Mouse (Mus musculus) megakaryocyte, embryonic 14.5 days (primary cell): ENCODE results near the gene Nolc1. TPM values are rescaled to one million over a fixed set of nuclear protein-coding genes. Genes with fewer than 3 reads are reported as not detected.
A peak's percentile ranks its signal among the peaks of the same experiment; 100 is the strongest.

Source experiments
- H3K27me3 ChIP-seq: replicated peaks from 2 replicates; pipeline ENCODE3; 2012; ENCODE audit warnings: inconsistent platforms
- H3K36me3 ChIP-seq: replicated peaks from 2 replicates; pipeline ENCODE3; 2012; ENCODE audit warnings: low read length, inconsistent platforms, mixed read lengths
- H3K4me1 ChIP-seq: 2 replicates; pipeline ENCODE4 v1.6.1; 2012; ENCODE audit warnings: inconsistent platforms
- H3K4me3 ChIP-seq: replicated peaks from 2 replicates; pipeline ENCODE3; 2012; ENCODE audit warnings: moderate library complexity, mild to moderate bottlenecking, inconsistent platforms
- H3K9me3 ChIP-seq: 2 replicates; pipeline ENCODE4 v1.6.1; 2012; ENCODE audit warnings: inconsistent platforms
- FLI1 ChIP-seq: IDR thresholded peaks from 2 replicates; pipeline ENCODE4 v1.6.1; 2012; ENCODE audit warnings: low read length, inconsistent platforms, mixed read lengths
- GATA1 ChIP-seq: IDR thresholded peaks from 3 replicates; pipeline ENCODE4 v1.6.1; 2012; ENCODE audit warnings: mixed read lengths, low read length, inconsistent platforms, borderline replicate concordance
- polyA plus RNA-seq: library from polyadenylated mRNA; stranded (reverse); fragments of >175 nt; gene quantifications from 2 replicates; pipeline ENCODE4 v1.2.3, GENCODE M21; 2012; ENCODE audit warnings: low replicate concordance; ENCODE audit not compliant: insufficient read depth

Gene Nolc1
- polyA plus RNA-seq, 1 experiment = 44.5 TPM

DNA sequence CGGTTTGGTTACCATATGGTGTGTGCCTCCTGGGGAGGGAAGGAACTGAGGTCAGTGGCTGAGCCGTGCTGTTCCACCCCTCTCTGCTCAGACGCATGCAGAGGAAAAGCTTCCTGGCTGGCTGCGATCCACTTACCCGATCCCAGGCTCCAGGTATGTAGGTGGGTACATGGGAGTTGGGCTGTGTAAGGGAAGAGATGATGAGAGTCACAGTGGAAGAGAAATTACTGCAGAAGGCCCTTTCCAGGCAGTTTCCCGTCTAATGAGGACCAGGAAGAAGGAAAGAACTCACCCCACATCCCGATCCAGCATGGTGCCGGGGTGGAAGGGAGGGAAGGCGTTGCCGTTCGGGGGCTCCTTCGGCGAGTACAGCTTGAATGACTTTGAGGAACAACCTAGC is 39.7 kb upstream of the Nolc1 start:
- no peaks in the 10 kb centered on the region for H3K27me3 ChIP-seq
- H3K36me3 ChIP-seq = peaks cover 63% of the 10 kb centered on the region
- peaks cover 73% of the 10 kb centered on the region for H3K4me1 ChIP-seq
- H3K4me3 ChIP-seq = no peak overlapping the region
- no peaks in the 10 kb centered on the region for H3K9me3 ChIP-seq
- TF ChIP-seq GATA1 (no peak), FLI1 (no peak)

DNA sequence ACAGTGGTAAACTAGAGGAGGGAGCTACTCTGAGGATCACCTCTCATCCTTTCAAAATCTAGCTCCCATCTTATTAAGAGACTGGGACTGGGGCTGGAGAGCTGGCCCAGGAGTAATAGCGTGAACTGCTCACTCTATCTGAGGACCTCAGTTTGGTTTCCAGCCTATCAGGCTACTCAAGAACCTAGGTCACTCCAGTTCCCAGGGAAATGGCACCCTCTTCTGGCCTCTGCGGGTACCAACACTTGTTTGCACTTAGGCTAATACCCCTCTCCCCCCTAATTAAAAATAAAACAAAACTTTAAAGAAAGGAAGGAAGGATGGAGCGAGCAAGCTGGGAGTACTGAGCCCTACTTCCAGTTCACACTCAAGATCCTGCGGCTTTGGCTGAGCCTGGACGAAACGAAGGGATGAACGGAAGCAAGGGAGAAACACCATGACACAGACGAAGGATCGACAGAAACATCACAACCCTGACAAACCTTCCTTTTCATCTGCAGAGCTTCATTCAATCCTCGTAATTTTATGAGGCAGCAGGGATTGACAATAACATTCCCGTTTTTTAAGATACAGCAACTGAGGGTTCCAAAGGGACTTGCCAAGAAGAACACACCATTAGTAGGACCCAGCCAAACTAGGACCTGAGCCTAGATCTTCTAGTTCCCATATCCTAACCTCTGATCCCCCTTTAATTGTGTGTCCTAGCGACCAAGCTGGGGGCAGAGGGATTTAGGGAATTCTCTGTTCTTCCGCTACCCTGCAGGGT is 39.0 kb upstream of the Nolc1 start:
- H3K27me3 ChIP-seq = no peaks in the 10 kb centered on the region
- no peak for TF ChIP-seq FLI1
- TF ChIP-seq GATA1 = no peak
- peak overlapping the region; percentile 95 for H3K4me3 ChIP-seq
- no peaks in the 10 kb centered on the region for H3K9me3 ChIP-seq
- H3K36me3 ChIP-seq = peaks cover 62% of the 10 kb centered on the region
- peaks cover 78% of the 10 kb centered on the region for H3K4me1 ChIP-seq

DNA sequence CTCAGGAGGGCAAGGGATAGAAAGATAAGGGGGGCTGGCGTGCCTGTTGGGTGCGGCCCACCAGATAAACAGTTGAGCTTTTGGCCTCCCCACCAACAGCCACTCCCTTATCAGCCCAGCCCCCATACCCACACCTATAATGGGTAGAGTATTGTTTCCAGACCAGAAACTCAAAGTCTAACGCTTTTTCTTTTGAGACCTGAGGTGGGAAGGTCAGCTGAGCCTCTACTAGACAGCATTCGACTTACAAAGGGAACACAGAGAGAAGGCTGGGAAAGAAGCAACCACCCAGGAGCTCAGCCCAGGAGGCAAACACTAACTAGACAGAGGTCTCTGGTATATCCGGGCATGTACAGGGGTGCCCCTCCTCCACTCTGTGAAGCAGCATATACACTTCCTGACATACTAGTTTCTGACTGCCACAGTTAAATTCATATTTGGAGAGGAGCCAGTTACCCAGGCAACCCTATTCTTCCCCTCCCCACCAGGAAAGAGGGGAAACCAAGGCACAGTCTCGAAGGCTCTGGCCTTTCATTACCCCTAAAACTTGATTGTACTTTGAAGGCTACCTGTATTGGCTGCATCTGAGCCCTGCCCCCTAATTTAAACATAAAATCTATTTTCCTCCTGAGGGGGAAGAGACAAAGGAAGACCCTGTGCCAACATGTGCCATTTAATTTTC is 38.3 kb upstream of the Nolc1 start:
- Histone ChIP-seq H3K36me3 (peaks cover 55% of the 10 kb centered on the region), H3K27me3 (no peaks in the 10 kb centered on the region), H3K4me1 (peaks cover 78% of the 10 kb centered on the region), H3K4me3 (peak overlapping the region; percentile 95), H3K9me3 (no peaks in the 10 kb centered on the region)
- TF ChIP-seq FLI1 = no peak
- TF ChIP-seq GATA1 = no peak

DNA sequence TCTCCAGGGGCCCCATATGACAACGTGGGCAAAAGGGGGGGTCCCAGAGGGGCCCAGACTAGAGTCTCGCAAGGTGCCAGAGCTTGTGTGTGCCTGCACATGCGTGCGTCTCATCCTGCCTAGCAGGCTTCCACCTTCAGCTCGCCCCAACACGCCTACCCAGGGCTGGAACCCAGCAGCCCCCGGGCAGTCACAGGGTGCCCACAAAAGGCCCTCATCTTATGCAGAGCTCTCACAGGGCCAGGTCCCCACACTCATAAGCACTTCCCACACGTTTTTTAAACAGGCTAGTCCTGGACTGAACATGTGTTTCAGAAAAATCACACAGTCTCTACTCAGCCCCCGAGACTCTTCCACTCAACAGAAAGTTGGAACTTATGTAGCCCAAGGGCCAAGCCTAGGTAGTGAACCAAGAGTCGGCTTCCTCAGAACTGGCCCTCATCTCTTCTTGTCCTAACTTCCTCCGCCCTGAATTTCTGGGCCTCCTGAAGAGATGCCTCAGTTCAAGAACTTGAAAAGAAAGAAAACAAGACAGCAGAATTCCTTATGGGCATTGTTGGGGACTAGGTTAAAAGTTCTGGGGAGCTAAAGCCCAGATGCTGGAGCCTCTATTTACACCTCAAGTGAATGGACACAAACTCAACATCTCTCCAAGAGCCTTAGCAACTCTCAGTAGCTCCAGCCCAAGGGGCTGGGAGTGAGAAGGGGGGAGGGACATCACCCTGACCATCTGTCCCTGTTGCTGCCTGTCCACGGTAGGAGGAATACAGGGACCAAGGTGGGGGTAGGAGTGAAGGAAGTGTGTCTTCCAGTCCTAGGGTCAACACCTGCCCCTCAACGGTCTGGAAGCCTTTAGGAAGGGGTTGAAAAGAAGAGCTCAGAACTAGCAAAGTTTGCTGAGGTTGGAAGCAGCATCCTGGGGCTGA is 37.5 kb upstream of the Nolc1 start:
- Histone ChIP-seq H3K36me3 (peaks cover 47% of the 10 kb centered on the region), H3K4me3 (peak overlapping the region; percentile 95), H3K9me3 (no peaks in the 10 kb centered on the region), H3K4me1 (peaks cover 80% of the 10 kb centered on the region), H3K27me3 (no peaks in the 10 kb centered on the region)
- TF ChIP-seq FLI1 = no peak
- TF ChIP-seq GATA1 = no peak

- TF ChIP-seq FLI1 (no peak), GATA1 (no peak)
- Histone ChIP-seq H3K36me3 (peaks cover 40% of the 10 kb centered on the region), H3K4me3 (peak overlapping the region; percentile 95), H3K27me3 (no peaks in the 10 kb centered on the region), H3K4me1 (peaks cover 85% of the 10 kb centered on the region), H3K9me3 (no peaks in the 10 kb centered on the region)
Observed at GRCm38 (mm10) chr19:46038851-46039260, 36.8 kb upstream of the Nolc1 start.

- H3K4me1 ChIP-seq = peaks cover 87% of the 10 kb centered on the region
- H3K9me3 ChIP-seq = no peaks in the 10 kb centered on the region
- H3K36me3 ChIP-seq = peaks cover 34% of the 10 kb centered on the region
- peak overlapping the region; percentile 97 for H3K4me3 ChIP-seq
- no peak for TF ChIP-seq GATA1
- no peak for TF ChIP-seq FLI1
- H3K27me3 ChIP-seq = no peaks in the 10 kb centered on the region
Observed at GRCm38 (mm10) chr19:46039478-46039877, 36.2 kb upstream of the Nolc1 start.

DNA sequence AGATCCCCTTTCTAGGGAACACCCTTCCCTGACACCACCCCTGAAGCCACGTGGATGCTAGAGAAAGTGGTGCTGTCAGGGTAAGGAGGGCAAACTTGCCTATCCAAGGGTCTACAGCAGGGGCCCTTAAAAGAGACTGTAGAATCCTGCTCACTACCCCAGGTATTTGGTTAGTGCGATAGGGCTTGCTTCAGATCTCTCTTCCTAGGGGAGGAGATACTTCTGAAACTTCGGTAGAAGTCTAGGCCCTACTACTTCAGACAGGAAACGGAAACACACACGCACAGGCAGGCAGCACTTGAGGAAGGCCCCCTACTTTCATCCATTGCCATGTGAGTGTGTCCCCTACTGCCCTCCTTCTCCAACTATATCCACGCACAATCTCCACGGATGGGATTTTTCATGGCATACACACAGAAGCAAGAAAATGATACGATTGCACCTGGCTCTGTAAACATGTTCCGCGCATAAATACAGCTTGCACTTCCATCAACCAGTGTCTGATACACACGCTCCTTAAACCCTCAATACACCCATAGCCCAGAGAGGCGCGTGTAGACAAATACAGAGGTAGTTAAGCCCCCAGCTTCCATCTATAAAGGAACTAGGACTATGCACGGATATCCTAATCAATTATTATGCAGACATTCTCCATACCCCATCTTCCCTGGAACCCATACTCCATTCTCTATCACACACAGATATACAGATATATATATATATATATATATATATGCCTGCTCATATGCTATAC is 35.3 kb upstream of the Nolc1 start:
- Histone ChIP-seq H3K4me1 (peaks cover 79% of the 10 kb centered on the region), H3K4me3 (peak overlapping the region; percentile 97), H3K9me3 (no peaks in the 10 kb centered on the region), H3K36me3 (peaks cover 25% of the 10 kb centered on the region), H3K27me3 (no peaks in the 10 kb centered on the region)
- no peak for TF ChIP-seq FLI1
- no peak for TF ChIP-seq GATA1

DNA sequence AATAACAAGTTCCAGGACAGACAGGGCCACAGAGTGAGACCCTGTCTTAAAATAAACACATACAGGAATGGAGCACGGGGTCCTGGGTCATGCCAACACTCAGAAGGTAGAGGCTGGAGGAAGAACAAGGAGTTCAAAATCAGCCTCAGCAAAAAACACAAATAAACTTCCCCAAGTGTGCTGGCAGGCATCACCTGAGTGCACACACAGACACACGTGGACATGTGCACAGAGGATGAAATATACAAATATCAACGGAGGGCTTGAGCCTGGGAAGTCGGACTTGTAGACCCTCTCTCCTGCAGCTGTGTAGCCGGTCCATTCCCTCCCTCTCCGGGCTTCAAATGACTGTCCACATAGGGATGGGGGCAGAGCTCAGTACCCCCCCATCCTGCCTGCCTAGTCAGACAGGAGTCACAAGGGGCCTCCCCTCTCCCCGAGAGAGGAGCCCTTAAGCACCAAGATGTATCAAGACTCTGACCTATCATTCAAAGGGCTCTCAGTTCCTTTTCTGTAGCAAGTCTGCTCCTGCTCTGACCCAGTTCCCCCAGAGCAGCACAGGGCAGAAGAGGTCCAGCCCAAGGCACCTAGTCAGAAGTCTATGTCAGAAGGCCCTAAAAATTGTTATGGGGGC is 34.2 kb upstream of the Nolc1 start:
- H3K4me3 ChIP-seq = peak overlapping the region; percentile 100
- no peaks in the 10 kb centered on the region for H3K9me3 ChIP-seq
- peaks cover 82% of the 10 kb centered on the region for H3K4me1 ChIP-seq
- no peaks in the 10 kb centered on the region for H3K27me3 ChIP-seq
- no peak for TF ChIP-seq GATA1
- TF ChIP-seq FLI1 = no peak
- peaks cover 14% of the 10 kb centered on the region for H3K36me3 ChIP-seq
